Mouse (Mus musculus) spleen, postnatal 4 days (tissue): Measurements from ENCODE around the gene Smim13.

Experiments
- DNase-seq, 2 experiments: peaks; one replicate each; pipeline ENCODE4 v3.0.0; 2022; ENCODE audit warnings: low spot score in 2 of 2

The Smim13 gene

GRCm38 (mm10) chr13:41291466-41291974, 41.9 kb downstream of the Smim13 start:
- DNase-seq, result no peak

DNA sequence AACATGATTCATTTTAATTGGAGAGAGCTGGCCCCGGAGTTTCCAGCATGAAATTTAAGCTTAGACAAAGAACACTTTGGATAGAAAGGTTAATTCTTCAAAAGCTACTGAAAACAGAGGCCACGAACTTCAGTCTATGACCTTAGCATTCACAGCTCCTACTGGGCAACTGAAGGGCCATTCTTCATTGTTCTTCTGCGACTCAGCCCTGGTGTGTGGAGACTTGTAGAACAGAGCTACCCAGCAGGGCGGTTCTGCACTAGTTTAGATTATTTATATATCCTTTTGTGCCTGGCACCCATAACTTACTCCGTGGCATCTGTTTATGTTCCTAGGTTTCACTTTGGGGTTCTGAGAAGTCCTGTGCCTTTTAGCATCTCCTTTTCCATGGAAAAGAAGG, 44.0 kb downstream of the Smim13 start:
- DNase-seq, result no peak

DNA sequence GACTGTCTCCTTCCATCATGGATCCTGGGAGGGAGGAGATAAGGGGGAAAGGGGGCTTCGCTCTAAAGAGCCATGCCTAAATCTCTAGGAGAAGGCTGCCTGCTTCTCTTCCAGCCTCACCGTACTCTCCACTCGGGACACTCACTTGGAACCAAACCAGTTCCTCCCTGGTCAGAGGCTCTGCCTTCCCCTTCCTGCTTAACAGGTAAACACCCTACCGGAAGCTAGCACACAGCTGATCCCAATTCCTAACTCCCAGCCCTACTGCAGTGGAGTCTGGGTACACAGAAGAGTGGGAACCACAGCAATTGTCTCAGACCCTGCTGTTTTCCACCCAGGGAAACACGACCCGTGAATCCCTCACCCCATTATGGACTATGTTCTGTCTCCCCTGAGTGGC, 46.2 kb downstream of the Smim13 start:
- no peak for DNase-seq

DNA sequence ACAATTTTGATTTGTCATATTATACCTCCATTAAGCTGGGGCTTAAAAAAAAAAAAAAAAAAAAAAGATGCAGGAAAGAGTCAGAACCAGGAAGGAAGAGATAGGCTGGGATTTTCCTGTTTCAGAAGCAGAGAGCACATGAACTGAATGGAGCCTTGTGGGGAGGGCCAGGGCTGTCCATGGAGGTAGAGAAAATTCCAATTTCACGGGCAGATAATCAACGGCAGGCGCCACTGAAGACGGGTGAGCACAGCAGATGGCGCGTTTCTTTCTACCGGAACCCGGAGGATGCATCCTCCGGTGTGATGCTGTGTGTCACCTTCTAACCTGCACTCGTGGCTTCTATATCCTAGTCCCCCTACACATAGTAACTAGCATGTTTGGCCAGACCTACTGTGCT, 46.8 kb downstream of the Smim13 start:
- no peak for DNase-seq

GRCm38 (mm10) chr13:41298533-41298932, 48.9 kb downstream of the Smim13 start:
- DNase-seq, result no peak

- DNase-seq, result no peak
Observed at GRCm38 (mm10) chr13:41298996-41299395, 49.4 kb downstream of the Smim13 start.

- DNase-seq, result no peak
Observed at GRCm38 (mm10) chr13:41300037-41300436, 50.4 kb downstream of the Smim13 start.

DNA sequence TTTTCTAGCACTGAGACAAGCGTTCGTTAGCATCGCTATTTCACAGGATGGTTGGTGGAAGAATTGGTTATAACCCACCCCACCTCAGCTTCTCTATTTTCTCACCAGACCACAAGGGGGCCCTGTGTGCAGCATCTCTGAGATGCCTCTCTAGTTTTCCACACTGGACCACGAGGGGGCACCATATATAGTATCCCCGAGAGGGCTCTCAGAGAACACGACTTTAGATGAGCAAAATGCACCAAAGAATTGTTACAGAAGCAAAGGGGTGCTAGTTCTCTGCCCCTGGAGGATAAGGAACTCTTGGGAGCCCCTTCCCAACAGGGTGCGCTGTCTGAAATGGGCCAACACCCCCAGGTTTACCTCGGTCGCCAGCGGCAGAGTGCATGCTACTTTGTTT, 53.1 kb downstream of the Smim13 start:
- DNase-seq, result peak; percentile 76 to 91

DNA sequence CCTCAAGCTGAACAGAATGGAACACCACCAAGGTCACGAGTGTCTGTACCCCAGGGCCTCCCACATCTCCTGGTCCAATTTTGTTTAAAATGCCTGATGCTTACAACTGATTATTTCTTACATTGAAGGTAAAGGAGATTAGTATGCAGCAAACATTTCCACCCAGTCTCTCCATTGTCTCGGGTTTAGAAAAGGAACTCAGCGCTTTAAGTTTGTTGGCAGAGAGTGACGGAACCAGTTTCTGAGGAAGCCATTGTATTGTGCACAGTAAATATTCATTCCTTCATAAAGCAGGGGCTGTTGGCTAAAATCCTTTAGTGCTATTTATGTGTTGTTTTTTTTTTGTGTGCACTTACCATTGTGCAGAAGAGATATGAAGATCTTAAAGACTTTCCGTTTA, 71.1 kb downstream of the Smim13 start:
- DNase-seq, result no peak

- DNase-seq, result no peak
Observed at GRCm38 (mm10) chr13:41321433-41321832, 71.8 kb downstream of the Smim13 start.

DNA sequence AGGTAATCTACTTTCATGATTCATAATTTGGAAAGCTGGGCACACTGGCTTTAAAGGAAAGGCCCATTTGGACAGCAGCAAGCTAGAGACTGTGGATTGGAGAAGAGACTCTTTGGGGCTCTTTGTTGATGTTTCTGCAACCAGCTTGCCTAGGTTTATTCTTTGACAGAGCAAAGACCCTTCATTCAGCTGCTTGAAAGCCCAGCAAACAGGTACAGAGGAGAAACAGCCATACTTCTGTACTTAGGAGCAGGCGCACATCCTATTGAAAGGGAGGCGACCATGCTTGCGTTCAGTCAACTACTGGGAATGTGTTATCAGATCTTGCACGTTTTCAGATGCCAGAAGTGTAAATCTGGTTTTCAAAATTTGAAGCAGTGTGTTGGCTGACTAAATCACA, 75.0 kb downstream of the Smim13 start:
- no peak for DNase-seq

DNA sequence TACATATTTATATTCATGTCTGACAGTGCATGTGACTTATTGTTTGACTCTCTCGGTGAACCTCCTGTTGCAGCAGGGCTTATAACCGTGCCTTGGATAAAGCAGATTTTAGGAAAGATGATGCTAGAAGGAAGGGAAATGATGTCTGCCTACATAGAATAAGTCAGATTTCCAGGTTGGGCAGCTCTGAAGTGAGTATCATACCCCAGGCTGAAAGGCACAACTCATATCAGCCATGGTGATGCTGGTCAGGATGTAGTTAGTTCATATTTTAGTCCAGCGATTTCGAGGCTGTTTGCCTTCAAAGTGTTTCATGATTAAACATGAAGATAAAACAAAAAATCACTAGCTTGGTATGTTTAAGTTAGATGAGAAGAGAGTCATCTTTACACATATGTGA, 75.7 kb downstream of the Smim13 start:
- DNase-seq, result no peak

GRCm38 (mm10) chr13:41326134-41326533, 76.5 kb downstream of the Smim13 start:
- no peak for DNase-seq
